Mouse (Mus musculus): ENCODE measurements at regions not wholly inside any gene's neighbourhood (a gene's known extent, or its start where the extent isn't known, plus 50 kb on each side); places are given as distances from the start of the nearest gene placed in this dataset.
"Not testable (repeated sequence)": the region's sequence is repeated elsewhere in the genome, so short reads cannot be mapped to it uniquely, and the experiment has no call there.

DNA sequence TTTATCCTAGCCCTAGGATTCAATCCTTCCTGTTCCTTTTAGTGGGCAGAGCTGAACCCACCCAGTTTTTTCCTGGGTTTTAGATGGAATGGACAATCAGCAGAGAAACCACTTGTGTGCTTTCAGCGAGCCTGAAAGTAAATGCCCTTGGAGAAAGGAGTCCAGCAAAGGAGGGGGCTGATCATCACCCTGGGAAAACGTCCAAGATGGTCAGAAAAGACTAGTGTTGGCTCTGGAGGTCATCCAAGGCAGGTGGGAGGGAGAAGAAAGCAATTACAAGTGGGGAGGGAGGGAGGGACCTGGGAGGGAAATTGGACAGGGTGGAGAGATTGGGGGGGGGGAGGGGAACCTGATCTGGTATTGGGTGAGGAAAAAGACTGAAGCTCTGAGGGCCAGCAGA, 55.6 kb upstream of the Zfp366 start:
- WGBS = 26% methylated on average over 2 of the region's 2 CpGs
- no peaks in the 10 kb centered on the region for H3K9me3 ChIP-seq
- H3K9ac ChIP-seq (replicated peaks) = no peak overlapping the region
- no peaks in the 10 kb centered on the region for H3K4me1 ChIP-seq
- H3K27me3 ChIP-seq = no peaks in the 10 kb centered on the region
- no peak for ATAC-seq (replicated peaks)
- no peak overlapping the region for H3K4me2 ChIP-seq (replicated peaks)
- H3K36me3 ChIP-seq = no peaks in the 10 kb centered on the region
- no peak overlapping the region for H3K4me3 ChIP-seq
- H3K27ac ChIP-seq (replicated peaks) = no peak overlapping the region

DNA sequence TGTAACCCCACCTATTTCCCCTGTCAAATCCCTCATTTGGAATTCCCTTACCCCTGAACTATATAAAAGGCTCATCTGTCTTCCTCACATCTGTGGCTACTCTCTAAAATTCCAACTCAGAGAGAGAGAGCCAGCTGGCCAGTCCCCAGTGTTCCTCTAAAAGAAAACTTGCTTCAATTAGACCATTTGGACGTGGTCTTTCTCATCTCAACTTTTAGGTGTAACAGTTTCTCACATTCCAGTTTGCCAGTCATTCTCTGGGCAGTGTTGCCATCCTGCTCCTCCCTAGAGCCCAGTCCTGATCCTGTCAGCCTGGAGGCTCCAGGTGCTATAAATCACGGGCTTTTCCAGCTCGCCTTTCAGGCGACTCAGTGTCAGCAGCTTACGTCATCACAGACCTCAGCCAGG, 56.3 kb upstream of the Zfp366 start:
- Histone ChIP-seq H3K4me3 (no peak overlapping the region), H3K4me2 (replicated peaks) (no peak overlapping the region), H3K36me3 (no peaks in the 10 kb centered on the region), H3K9me3 (no peaks in the 10 kb centered on the region), H3K27me3 (no peaks in the 10 kb centered on the region), H3K4me1 (no peaks in the 10 kb centered on the region), H3K9ac (replicated peaks) (no peak overlapping the region), H3K27ac (replicated peaks) (no peak overlapping the region)
- WGBS = 79% methylated on average over 5 of the region's 5 CpGs
- no peak for ATAC-seq (replicated peaks)

DNA sequence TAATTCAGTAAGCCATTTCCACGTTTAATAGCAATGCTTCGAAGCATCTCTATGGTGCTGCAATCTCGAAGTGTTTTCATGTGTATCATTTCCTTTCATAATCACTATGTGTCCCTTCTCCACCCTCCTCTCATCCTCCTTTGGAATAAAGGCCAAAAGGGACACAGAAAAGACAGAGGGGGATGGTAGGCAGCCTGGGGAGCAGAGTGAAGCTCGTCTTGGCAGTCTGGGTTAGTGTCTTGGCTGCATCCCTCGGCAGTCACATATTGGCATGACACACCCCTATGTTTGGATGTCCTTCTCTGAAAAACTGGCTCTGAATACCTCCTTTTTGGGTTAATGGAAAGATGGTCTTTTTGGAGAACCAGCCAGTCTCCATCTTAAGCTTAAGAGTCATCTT, 56.9 kb upstream of the Zfp366 start:
- Histone ChIP-seq H3K9ac (replicated peaks) (no peak overlapping the region), H3K4me2 (replicated peaks) (no peak overlapping the region), H3K27me3 (no peaks in the 10 kb centered on the region), H3K9me3 (no peaks in the 10 kb centered on the region), H3K36me3 (no peaks in the 10 kb centered on the region), H3K4me1 (no peaks in the 10 kb centered on the region), H3K27ac (replicated peaks) (no peak overlapping the region), H3K4me3 (no peak overlapping the region)
- no peak for ATAC-seq (replicated peaks)
- 70% methylated on average over 5 of the region's 5 CpGs for WGBS

DNA sequence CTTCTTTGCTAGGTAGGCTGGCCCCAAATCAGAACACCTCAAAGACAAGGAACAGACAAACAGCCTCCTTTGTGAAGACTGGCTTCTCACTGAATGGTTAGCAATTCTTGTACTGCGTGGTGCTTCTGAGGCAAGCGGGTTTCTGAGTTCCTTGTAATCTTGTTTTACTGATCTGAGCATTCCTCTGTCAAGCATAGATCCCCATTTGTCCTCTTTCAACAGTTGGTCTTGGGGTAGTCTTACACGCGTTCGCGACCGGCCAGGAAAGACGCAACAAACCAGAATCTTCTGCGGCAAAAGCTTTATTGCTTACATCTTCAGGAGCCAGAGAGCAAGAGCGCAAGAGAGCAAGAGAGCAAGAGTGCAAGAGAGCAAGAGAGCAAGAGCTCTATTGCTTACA, 57.7 kb upstream of the Zfp366 start:
- not testable (repeated sequence) for H3K9me3 ChIP-seq; H3K36me3 ChIP-seq; H3K27me3 ChIP-seq; ATAC-seq (replicated peaks); H3K27ac ChIP-seq (replicated peaks); H3K4me2 ChIP-seq (replicated peaks); H3K4me3 ChIP-seq; H3K9ac ChIP-seq (replicated peaks); H3K4me1 ChIP-seq
- WGBS = 95% methylated on average over 10 of the region's 10 CpGs

DNA sequence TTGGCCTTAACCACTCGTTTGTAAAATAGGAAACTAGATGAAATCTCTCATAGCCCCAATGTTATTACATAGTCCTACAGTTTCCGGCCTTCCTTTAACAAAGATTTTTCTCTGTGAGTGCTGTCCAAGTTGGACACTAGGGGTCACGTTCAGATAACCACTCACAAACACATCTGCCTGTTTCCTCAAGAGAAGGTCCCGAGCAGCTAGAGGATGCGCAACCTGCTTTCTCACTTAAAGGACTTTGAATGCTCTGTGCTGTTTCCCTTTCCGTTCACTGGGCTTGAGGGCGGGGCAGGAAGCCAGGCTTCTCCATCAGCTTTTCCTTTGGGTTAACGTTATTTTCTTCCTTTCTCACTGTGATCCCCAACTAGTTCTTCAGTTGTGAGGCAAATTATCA, 58.1 kb upstream of the Zfp366 start:
- Histone ChIP-seq H3K4me2 (replicated peaks) (no peak overlapping the region), H3K36me3 (no peaks in the 10 kb centered on the region), H3K27ac (replicated peaks) (no peak overlapping the region), H3K9me3 (no peaks in the 10 kb centered on the region), H3K4me3 (no peak overlapping the region), H3K4me1 (no peaks in the 10 kb centered on the region), H3K27me3 (no peaks in the 10 kb centered on the region), H3K9ac (replicated peaks) (no peak overlapping the region)
- 85% methylated on average over 8 of the region's 8 CpGs for WGBS
- ATAC-seq (replicated peaks) = no peak

DNA sequence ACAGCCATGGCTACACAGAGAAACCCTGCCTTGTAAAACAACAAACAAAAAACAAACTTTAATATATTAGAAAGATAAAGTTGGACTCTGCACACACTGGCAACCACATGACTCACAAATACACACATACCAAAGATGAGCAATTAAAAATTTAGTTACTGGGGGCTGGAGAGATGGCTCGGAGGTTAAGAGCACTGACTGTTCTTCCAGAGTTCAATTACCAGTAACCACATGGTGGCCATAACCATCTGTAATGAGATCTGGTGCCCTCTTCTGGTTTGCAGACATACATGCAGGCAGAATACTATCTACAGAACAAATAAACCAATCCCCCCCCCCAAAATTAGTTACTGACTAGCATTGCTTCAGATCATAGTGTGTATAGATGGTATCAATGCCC, 58.7 kb upstream of the Zfp366 start:
- H3K4me3 ChIP-seq = no peak overlapping the region
- H3K9me3 ChIP-seq = no peaks in the 10 kb centered on the region
- H3K9ac ChIP-seq (replicated peaks) = no peak overlapping the region
- H3K27me3 ChIP-seq = no peaks in the 10 kb centered on the region
- H3K4me1 ChIP-seq = no peaks in the 10 kb centered on the region
- H3K4me2 ChIP-seq (replicated peaks) = no peak overlapping the region
- WGBS = 52% methylated on average over 1 of the region's 1 CpGs
- ATAC-seq (replicated peaks) = no peak
- H3K36me3 ChIP-seq = no peaks in the 10 kb centered on the region
- no peak overlapping the region for H3K27ac ChIP-seq (replicated peaks)

DNA sequence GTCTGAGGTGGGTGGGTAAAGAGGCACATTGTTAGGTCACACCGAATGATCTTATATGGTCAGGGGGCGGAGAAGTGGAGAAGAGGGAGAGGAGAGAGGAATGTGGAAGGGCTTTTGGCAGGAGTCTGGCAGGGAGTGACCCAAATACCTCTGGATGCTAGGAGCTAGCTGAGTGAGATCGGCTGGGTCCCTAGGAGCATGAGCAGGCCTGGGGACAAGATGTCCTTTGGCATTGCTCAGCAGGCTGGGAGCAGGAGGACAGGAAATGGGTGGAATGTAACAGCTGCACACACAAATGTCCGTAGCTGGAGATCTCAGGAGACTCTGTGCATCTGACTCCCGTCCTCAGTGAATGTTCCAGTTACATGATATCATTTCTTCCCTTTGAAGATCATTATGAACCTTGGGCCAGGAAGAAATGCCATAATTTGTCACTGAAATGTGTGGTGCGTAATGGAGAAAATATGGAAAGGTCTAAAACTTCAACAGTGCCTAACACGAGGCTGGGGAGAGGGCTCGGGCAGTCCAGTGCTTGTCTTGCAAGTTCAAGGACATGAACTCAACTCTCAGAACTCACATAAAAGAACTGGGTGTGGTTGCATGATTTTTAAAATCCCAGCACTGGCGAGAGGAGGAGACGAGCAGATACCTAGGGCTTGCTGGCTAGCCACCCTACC, 59.6 kb upstream of the Zfp366 start:
- Histone ChIP-seq H3K4me2 (replicated peaks) (no peak overlapping the region), H3K4me1 (no peaks in the 10 kb centered on the region), H3K36me3 (no peaks in the 10 kb centered on the region), H3K9me3 (no peaks in the 10 kb centered on the region), H3K27ac (replicated peaks) (no peak overlapping the region), H3K9ac (replicated peaks) (no peak overlapping the region), H3K27me3 (no peaks in the 10 kb centered on the region), H3K4me3 (no peak overlapping the region)
- WGBS = 87% methylated on average over 10 of the region's 10 CpGs
- ATAC-seq (replicated peaks) = no peak

DNA sequence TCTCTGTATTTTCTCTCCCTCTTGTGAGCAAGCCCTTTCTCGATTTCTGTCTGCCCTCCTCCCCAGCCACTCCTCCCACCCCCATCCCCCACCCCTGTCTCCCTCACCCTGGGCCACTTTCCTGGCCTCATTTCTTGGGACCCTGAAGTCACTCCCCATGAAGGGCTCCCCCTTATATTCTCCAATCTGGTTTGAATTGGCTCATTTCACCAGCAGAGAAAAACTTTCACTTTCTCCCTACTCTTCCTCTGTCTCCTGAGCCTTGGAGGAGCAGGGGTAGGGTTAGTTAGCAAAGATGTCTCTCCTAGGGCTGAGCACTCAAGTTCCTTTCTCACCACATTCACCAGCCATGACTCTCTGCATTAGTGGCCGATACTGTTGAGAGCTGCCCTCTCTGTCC, 60.5 kb upstream of the Zfp366 start:
- no peak for ATAC-seq (replicated peaks)
- no peaks in the 10 kb centered on the region for H3K9me3 ChIP-seq
- H3K27ac ChIP-seq (replicated peaks) = no peak overlapping the region
- H3K4me3 ChIP-seq = no peak overlapping the region
- H3K36me3 ChIP-seq = no peaks in the 10 kb centered on the region
- H3K4me1 ChIP-seq = peaks cover 4% of the 10 kb centered on the region; the same call in 1 of the 2 replicates
- H3K4me2 ChIP-seq (replicated peaks) = no peak overlapping the region
- H3K9ac ChIP-seq (replicated peaks) = no peak overlapping the region
- 47% methylated on average over 2 of the region's 2 CpGs for WGBS
- H3K27me3 ChIP-seq = no peaks in the 10 kb centered on the region

DNA sequence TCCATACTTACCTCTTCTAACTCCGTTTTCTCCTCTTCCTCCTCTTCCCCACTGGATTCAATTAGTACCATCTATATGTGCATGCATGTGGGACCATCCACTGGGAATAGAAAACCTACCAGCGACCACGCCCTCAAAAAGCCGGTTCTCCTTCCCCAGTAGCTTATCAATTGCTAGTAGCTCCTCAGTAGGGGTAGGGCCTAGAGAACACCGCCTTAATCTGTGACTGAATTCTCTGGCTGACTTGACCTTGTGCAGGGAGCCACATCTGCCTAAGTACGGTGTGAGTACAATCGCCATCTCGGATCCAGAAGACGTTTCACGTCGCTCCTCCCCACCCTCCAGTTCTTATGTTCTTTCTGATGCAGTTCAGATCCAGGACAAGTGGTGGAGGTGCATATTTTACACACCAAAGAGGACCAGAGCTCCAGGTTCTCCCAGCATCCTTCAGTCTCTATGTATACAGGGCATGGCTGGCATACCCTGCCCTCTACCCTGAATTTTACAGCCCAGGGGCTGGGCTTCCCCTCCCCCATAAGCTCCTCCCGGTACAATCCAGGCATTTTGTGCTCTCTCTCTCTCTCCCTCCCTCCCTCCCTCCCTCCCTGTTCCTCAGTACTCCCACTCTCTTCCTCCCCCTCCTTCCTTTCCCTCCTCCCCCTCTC, 61.0 kb upstream of the Zfp366 start:
- Histone ChIP-seq H3K36me3 (no peaks in the 10 kb centered on the region), H3K4me2 (replicated peaks) (no peak overlapping the region), H3K4me1 (peaks cover 9% of the 10 kb centered on the region; the same call in 1 of the 2 replicates), H3K27ac (replicated peaks) (no peak overlapping the region), H3K27me3 (no peaks in the 10 kb centered on the region), H3K9me3 (no peaks in the 10 kb centered on the region), H3K4me3 (no peak overlapping the region), H3K9ac (replicated peaks) (no peak overlapping the region)
- 83% methylated on average over 12 of the region's 12 CpGs for whole genome bisulfite sequencing
- ATAC-seq (replicated peaks) = no peak

DNA sequence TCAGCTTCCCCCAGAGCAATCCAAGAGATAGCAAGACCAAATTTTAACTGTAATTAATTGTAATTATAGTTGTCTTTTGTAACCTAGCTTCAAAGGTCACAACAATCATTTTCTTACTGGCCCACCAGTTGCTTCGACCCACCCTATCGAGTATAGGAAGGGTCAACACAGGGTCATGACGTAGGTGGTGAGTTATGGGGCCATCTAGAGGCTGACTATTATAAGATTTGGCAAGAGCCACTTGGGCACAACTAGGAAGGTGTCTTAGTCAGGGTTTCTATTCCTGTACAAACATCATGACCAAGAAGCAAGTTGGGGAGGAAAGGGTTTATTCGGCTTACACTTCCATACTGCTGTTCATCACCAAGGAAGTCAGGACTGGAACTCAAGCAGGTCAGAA, 62.1 kb upstream of the Zfp366 start:
- not testable (repeated sequence) for H3K36me3 ChIP-seq; H3K27ac ChIP-seq (replicated peaks); H3K9ac ChIP-seq (replicated peaks); H3K4me2 ChIP-seq (replicated peaks); H3K4me3 ChIP-seq; H3K9me3 ChIP-seq; ATAC-seq (replicated peaks); H3K27me3 ChIP-seq
- WGBS = 84% methylated on average over 4 of the region's 4 CpGs
- H3K4me1 ChIP-seq = peaks cover 10% of the 10 kb centered on the region; the same call in 1 of the 2 replicates

DNA sequence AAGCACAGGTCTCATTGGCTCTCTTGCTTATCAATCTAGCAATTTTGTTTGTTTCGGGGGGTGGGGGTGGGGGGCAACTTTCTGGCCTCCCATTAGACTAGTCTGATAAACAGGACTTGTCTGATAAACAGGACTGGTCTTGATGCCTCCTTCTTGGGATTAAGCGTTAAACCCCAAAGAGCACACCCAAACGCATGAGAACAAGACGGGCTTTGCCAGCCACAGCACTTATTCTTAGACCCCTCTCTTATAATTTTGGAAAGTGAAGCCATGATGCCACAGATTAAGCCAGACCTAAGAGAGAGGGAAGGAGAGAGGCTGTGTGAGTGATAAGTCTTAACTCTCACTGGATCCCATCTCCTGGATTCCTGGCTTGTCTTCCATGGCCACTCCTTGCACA, 63.5 kb upstream of the Zfp366 start:
- Histone ChIP-seq H3K36me3 (no peaks in the 10 kb centered on the region), H3K9me3 (no peaks in the 10 kb centered on the region), H3K27me3 (no peaks in the 10 kb centered on the region), H3K9ac (replicated peaks) (no peak overlapping the region), H3K4me3 (no peak overlapping the region), H3K4me2 (replicated peaks) (no peak overlapping the region), H3K27ac (replicated peaks) (no peak overlapping the region), H3K4me1 (peaks cover 10% of the 10 kb centered on the region; the same call in 1 of the 2 replicates)
- no peak for ATAC-seq (replicated peaks)
- 93% methylated on average over 4 of the region's 4 CpGs for whole genome bisulfite sequencing

DNA sequence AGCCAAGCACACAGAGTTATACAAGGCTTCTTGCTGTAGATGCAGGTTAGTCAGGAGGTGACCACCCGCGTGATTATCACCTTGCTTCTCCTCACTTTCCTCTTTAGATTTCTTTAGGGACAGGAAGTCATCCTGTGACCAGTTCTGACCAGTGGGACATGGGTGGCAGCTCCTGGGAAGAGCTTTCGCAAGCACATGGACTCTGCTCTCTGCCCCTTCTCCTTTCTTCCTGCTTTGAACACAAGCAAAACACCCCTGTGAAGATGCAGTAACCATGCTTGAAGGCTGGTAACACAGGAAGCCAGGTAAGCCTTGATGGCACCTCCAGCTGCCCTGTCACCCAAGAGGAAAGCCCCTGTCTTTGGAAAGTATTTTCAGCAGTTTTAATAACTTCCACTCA, 64.7 kb upstream of the Zfp366 start:
- Histone ChIP-seq H3K4me3 (no peak overlapping the region), H3K4me2 (replicated peaks) (no peak overlapping the region), H3K9me3 (no peaks in the 10 kb centered on the region), H3K36me3 (no peaks in the 10 kb centered on the region), H3K27me3 (no peaks in the 10 kb centered on the region), H3K9ac (replicated peaks) (no peak overlapping the region), H3K4me1 (peaks cover 10% of the 10 kb centered on the region; the same call in 1 of the 2 replicates), H3K27ac (replicated peaks) (no peak overlapping the region)
- WGBS = 95% methylated on average over 3 of the region's 3 CpGs
- no peak for ATAC-seq (replicated peaks)

DNA sequence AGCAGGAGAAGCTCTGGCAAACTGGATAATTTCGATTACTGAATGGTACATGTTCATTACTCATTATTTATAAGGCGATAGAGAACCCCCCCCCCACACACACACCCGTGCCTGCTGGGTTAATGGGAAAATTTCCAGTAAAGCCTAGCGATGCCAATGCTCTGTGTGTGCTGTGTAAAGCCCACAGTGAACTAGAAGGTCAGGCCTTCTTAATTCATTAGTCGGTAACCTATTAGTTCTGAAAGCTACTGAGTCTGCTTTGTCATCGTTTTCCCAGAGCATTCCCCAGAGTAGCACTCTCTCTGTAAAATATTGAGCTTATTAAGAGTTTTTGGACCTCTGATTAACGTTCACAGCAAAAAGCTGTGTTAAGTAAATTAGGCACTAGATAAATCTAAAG, 65.7 kb upstream of the Zfp366 start:
- Histone ChIP-seq H3K9me3 (no peaks in the 10 kb centered on the region), H3K27ac (replicated peaks) (no peak overlapping the region), H3K4me2 (replicated peaks) (no peak overlapping the region), H3K4me3 (no peak overlapping the region), H3K4me1 (peaks cover 10% of the 10 kb centered on the region; the same call in 1 of the 2 replicates), H3K9ac (replicated peaks) (no peak overlapping the region), H3K36me3 (no peaks in the 10 kb centered on the region), H3K27me3 (no peaks in the 10 kb centered on the region)
- ATAC-seq (replicated peaks) = no peak
- 16% methylated on average over 7 of the region's 7 CpGs for WGBS
